Mouse (Mus musculus) G1E (cell line): ENCODE measurements around the gene Crtc1.

Experiments
- CTCF ChIP-seq: IDR thresholded peaks from 2 replicates; pipeline ENCODE4 v1.5.1; 2012; ENCODE audit warnings: low read depth, low read length, inconsistent platforms, mixed read lengths
- GATA1 ChIP-seq: IDR thresholded peaks from 2 replicates; pipeline ENCODE4 v1.6.1; 2012; ENCODE audit warnings: borderline replicate concordance, low read length, inconsistent platforms, mixed read lengths
- POLR2AphosphoS5 ChIP-seq: IDR thresholded peaks from 2 replicates; pipeline ENCODE4 v1.6.1; 2012; ENCODE audit warnings: low read depth, low read length, inconsistent platforms; ENCODE audit not compliant: insufficient replicate concordance
- TAL1 ChIP-seq: conservative IDR thresholded peaks from 2 replicates; pipeline ENCODE4 v1.6.1; 2012; ENCODE audit warnings: low read depth, low read length, inconsistent platforms, mixed read lengths

GRCm38 (mm10) chr8:70383287-70383686, 56.1 kb downstream of the Crtc1 start:
- TF ChIP-seq CTCF (peak; percentile 66; the same call in 1 of the 2 replicates), POLR2AphosphoS5 (no peak), GATA1 (no peak), TAL1 (no peak)
